Mouse (Mus musculus) kidney, postnatal 14 days (tissue): ENCODE data around the gene Dsn1.

Experiments used
- DNase-seq: peaks from one replicate; pipeline ENCODE4 v3.0.0; 2022; ENCODE audit warnings: mixed read lengths

The Dsn1 gene

GRCm38 (mm10) chr2:157019228-157019627, 12.3 kb upstream of the Dsn1 start:
- no peak for DNase-seq

- DNase-seq: no peak
Observed at GRCm38 (mm10) chr2:157016529-157017270, 9.7 kb upstream of the Dsn1 start.

- DNase-seq: no peak
Observed at GRCm38 (mm10) chr2:157012341-157012740, 5.4 kb upstream of the Dsn1 start.

GRCm38 (mm10) chr2:157010634-157011310, 3.8 kb upstream of the Dsn1 start:
- no peak for DNase-seq

GRCm38 (mm10) chr2:157010121-157010520, 3.2 kb upstream of the Dsn1 start:
- no peak for DNase-seq

GRCm38 (mm10) chr2:157008509-157008908, 1.6 kb upstream of the Dsn1 start:
- DNase-seq: no peak

GRCm38 (mm10) chr2:157007234-157007596, 261 bp upstream of the Dsn1 start:
- no peak for DNase-seq

GRCm38 (mm10) chr2:157002321-157002720, 4.6 kb downstream of the Dsn1 start:
- DNase-seq: peak; percentile 38

GRCm38 (mm10) chr2:156998263-156998662, 8.7 kb downstream of the Dsn1 start:
- DNase-seq: no peak

- peak; percentile 77 for DNase-seq
Observed at GRCm38 (mm10) chr2:156996576-156996975, 10.4 kb downstream of the Dsn1 start.

GRCm38 (mm10) chr2:156991470-156992319, 15.3 kb downstream of the Dsn1 start, which contains the start of gene Ndrg3:
Gene Ndrg3 (minus strand): TSS chr2:156992056.
- peak; percentile 99 for DNase-seq

GRCm38 (mm10) chr2:156990727-156991431, 16.1 kb downstream of the Dsn1 start:
- peak; percentile 41 for DNase-seq

GRCm38 (mm10) chr2:156987316-156987715, 19.6 kb downstream of the Dsn1 start:
- no peak for DNase-seq

- no peak for DNase-seq
Observed at GRCm38 (mm10) chr2:156982864-156983263, 24.1 kb downstream of the Dsn1 start.

GRCm38 (mm10) chr2:156981291-156981690, 25.7 kb downstream of the Dsn1 start:
- DNase-seq: no peak

GRCm38 (mm10) chr2:156980059-156980458, 26.9 kb downstream of the Dsn1 start:
- DNase-seq: no peak

- no peak for DNase-seq
Observed at GRCm38 (mm10) chr2:156976711-156977110, 30.2 kb downstream of the Dsn1 start.

GRCm38 (mm10) chr2:156974967-156975366, 32.0 kb downstream of the Dsn1 start:
- DNase-seq: peak; percentile 24

GRCm38 (mm10) chr2:156973316-156974100, 33.4 kb downstream of the Dsn1 start:
- DNase-seq: no peak

GRCm38 (mm10) chr2:156970253-156970652, 36.7 kb downstream of the Dsn1 start:
- no peak for DNase-seq

- no peak for DNase-seq
Observed at GRCm38 (mm10) chr2:156968501-156968900, 38.5 kb downstream of the Dsn1 start.

GRCm38 (mm10) chr2:156967388-156967787, 39.6 kb downstream of the Dsn1 start:
- DNase-seq: peak; percentile 49
